Mouse (Mus musculus) olfactory bulb, adult 2 months (tissue): ENCODE data around the gene Nrxn2.

Source experiments
- CTCF ChIP-seq: fragments of 200-500 bp; IDR thresholded peaks from 2 replicates; pipeline ENCODE4 v1.5.1; 2012; ENCODE audit warnings: low read depth, mild to moderate bottlenecking, low read length, moderate library complexity; ENCODE audit not compliant: insufficient read depth
- POLR2A ChIP-seq: fragments of 200-500 bp; IDR thresholded peaks from 2 replicates; pipeline ENCODE4 v1.6.1; 2012; ENCODE audit warnings: mild to moderate bottlenecking, low read depth, low read length, moderate library complexity; ENCODE audit not compliant: insufficient read depth

- TF ChIP-seq POLR2A (no peak), CTCF (peak; percentile 62; the same call in 1 of the 2 replicates)
Measured at GRCm38 (mm10) chr19:6376255-6376564, 42.3 kb upstream of the Nrxn2 start.
